Mouse (Mus musculus) midbrain, embryonic 12.5 days (tissue): Measurements from ENCODE around the gene Gm20388. TPM values are rescaled to one million over a fixed set of nuclear protein-coding genes. Genes with fewer than 3 reads are reported as not detected.
"Not testable (repeated sequence)": the region's sequence is repeated elsewhere in the genome, so short reads cannot be mapped to it uniquely, and the experiment has no call there.

Source experiments
- ATAC-seq: fragments of 200-750 bp; cut with Nextera tagmentation; 2 replicates; pipeline ENCODE4 v1.8.0; 2017; ENCODE audit warnings: low read depth, moderate TSS enrichment, moderate library complexity; ENCODE audit not compliant: low FRiP score
- H3K27ac ChIP-seq: fragments of 300-500 bp; sonication (generic); replicated peaks from 2 replicates; pipeline ENCODE4 v1.5.1; 2016; ENCODE audit warnings: mild to moderate bottlenecking
- H3K27me3 ChIP-seq: fragments of 300-500 bp; sonication (generic); 2 replicates; pipeline ENCODE4 v1.6.1; 2016; ENCODE audit warnings: mild to moderate bottlenecking
- H3K36me3 ChIP-seq: fragments of 300-500 bp; sonication (generic); 2 replicates; pipeline ENCODE4 v1.6.1; 2016
- H3K4me1 ChIP-seq: fragments of 300-500 bp; sonication (generic); 2 replicates; pipeline ENCODE4 v1.6.1; 2016
- H3K4me2 ChIP-seq: fragments of 300-500 bp; sonication (generic); replicated peaks from 2 replicates; pipeline ENCODE4 v1.6.1; 2016; ENCODE audit warnings: mild to moderate bottlenecking, moderate library complexity
- H3K4me3 ChIP-seq: fragments of 300-500 bp; sonication (generic); 2 replicates; pipeline ENCODE4 v1.5.1; 2016; ENCODE audit warnings: mild to moderate bottlenecking
- H3K9ac ChIP-seq: fragments of 300-500 bp; sonication (generic); replicated peaks from 2 replicates; pipeline ENCODE4 v1.6.1; 2016; ENCODE audit warnings: mild to moderate bottlenecking, moderate library complexity
- H3K9me3 ChIP-seq: fragments of 300-500 bp; sonication (generic); 2 replicates; pipeline ENCODE4 v1.6.1; 2016; ENCODE audit warnings: mild to moderate bottlenecking
- WGBS: fragments of 180-500 bp; shearing (Covaris S2); methylation state at CpG from one replicate; pipeline ENCODE4 v1.1.7; 2016; 5-methylcytosine and 5-hydroxymethylcytosine counted together
- polyA plus RNA-seq: library from polyadenylated mRNA; unstranded; fragments of >200 nt; fragmentation: Nextera tagmentation; extraction: Ambion mirVana; gene quantifications from 2 replicates; pipeline ENCODE4 v1.2.1, GENCODE M21; 2016

Gene Gm20388
- polyA plus RNA-seq, 1 experiment from 2014 or later, result not detected

GRCm38 (mm10) chr8:124014751-124015150 is 4104.1 kb downstream of the Gm20388 start:
- H3K36me3 ChIP-seq, result no peaks in the 10 kb centered on the region; the same call in 1 of the 2 replicates
- no peaks in the 10 kb centered on the region for H3K27me3 ChIP-seq
- no peak overlapping the region for H3K4me2 ChIP-seq
- WGBS, result 90% methylated on average over 3 of the region's 3 CpGs
- H3K27ac ChIP-seq, result no peak overlapping the region
- H3K9me3 ChIP-seq, result no peaks in the 10 kb centered on the region
- H3K9ac ChIP-seq, result no peak overlapping the region
- H3K4me1 ChIP-seq, result peaks cover 15% of the 10 kb centered on the region
- ATAC-seq, result no peak
- H3K4me3 ChIP-seq, result no peak overlapping the region

- Histone ChIP-seq H3K9me3 (no peaks in the 10 kb centered on the region), H3K27me3 (no peaks in the 10 kb centered on the region), H3K4me2 (peak overlapping the region; percentile 74), H3K4me3 (peak overlapping the region; percentile 83), H3K36me3 (peaks cover 7% of the 10 kb centered on the region; the same call in 1 of the 2 replicates), H3K27ac (no peak overlapping the region), H3K9ac (peak overlapping the region; percentile 20), H3K4me1 (peaks cover 31% of the 10 kb centered on the region)
- WGBS, result 38% methylated on average over 13 of the region's 13 CpGs
- ATAC-seq, result no peak
Observed at GRCm38 (mm10) chr8:124019782-124020181, 4109.1 kb downstream of the Gm20388 start.

- Histone ChIP-seq H3K36me3 (peaks cover 9% of the 10 kb centered on the region), H3K27ac (peak overlapping the region; percentile 95), H3K4me2 (peak overlapping the region; percentile 74), H3K27me3 (no peaks in the 10 kb centered on the region), H3K4me3 (peak overlapping the region; percentile 83), H3K4me1 (peaks cover 31% of the 10 kb centered on the region), H3K9ac (peak overlapping the region; percentile 69), H3K9me3 (no peaks in the 10 kb centered on the region)
- 2% methylated on average over 43 of the region's 87 CpGs for WGBS
- peak; percentile 88 for ATAC-seq
Observed at GRCm38 (mm10) chr8:124020439-124021236, 4110.0 kb downstream of the Gm20388 start.

- H3K4me2 ChIP-seq, result peak within 1 kb of the TSS; percentile 74
- peak; percentile 94 for ATAC-seq
- peaks cover 31% of the 10 kb centered on the region for H3K4me1 ChIP-seq
- peak within 1 kb of the TSS; percentile 83 for H3K4me3 ChIP-seq
- peak within 1 kb of the TSS; percentile 69 for H3K9ac ChIP-seq
- peaks cover 15% of the 10 kb centered on the region for H3K36me3 ChIP-seq
- no peaks in the 10 kb centered on the region for H3K27me3 ChIP-seq
- WGBS, result 1% methylated on average over 74 of the region's 74 CpGs
- H3K9me3 ChIP-seq, result no peaks in the 10 kb centered on the region
- H3K27ac ChIP-seq, result peak within 1 kb of the TSS; percentile 95
Observed at GRCm38 (mm10) chr8:124021237-124022227, 4110.9 kb downstream of the Gm20388 start, which contains the start of the genes Taf5l and Urb2. TSS of gene Taf5l (minus strand) at chr8:124021397. TSS of gene Urb2 (plus strand) at chr8:124021508.

GRCm38 (mm10) chr8:124026265-124026664 is 4115.6 kb downstream of the Gm20388 start:
- not testable (repeated sequence) for H3K4me1 ChIP-seq, H3K27ac ChIP-seq, H3K9me3 ChIP-seq, H3K27me3 ChIP-seq, H3K4me2 ChIP-seq, ATAC-seq, H3K4me3 ChIP-seq, H3K9ac ChIP-seq
- WGBS, result 78% methylated on average over 2 of the region's 2 CpGs
- H3K36me3 ChIP-seq, result peaks cover 52% of the 10 kb centered on the region

GRCm38 (mm10) chr8:124027831-124028230 is 4117.2 kb downstream of the Gm20388 start:
- H3K9ac ChIP-seq, result no peak overlapping the region
- peaks cover 63% of the 10 kb centered on the region for H3K36me3 ChIP-seq
- ATAC-seq, result no peak
- H3K27me3 ChIP-seq, result no peaks in the 10 kb centered on the region
- H3K4me2 ChIP-seq, result no peak overlapping the region
- no peaks in the 10 kb centered on the region for H3K9me3 ChIP-seq
- no peak overlapping the region for H3K4me3 ChIP-seq
- H3K4me1 ChIP-seq, result no peaks in the 10 kb centered on the region
- 88% methylated on average over 6 of the region's 6 CpGs for WGBS
- no peak overlapping the region for H3K27ac ChIP-seq

GRCm38 (mm10) chr8:124033400-124033799 is 4122.8 kb downstream of the Gm20388 start:
- 74% methylated on average over 5 of the region's 5 CpGs for WGBS
- H3K36me3 ChIP-seq, result peaks cover 88% of the 10 kb centered on the region

GRCm38 (mm10) chr8:124038121-124038520 is 4127.5 kb downstream of the Gm20388 start:
- ATAC-seq, result no peak
- no peak overlapping the region for H3K27ac ChIP-seq
- no peak overlapping the region for H3K4me3 ChIP-seq
- H3K9me3 ChIP-seq, result no peaks in the 10 kb centered on the region
- no peak overlapping the region for H3K9ac ChIP-seq
- H3K4me1 ChIP-seq, result no peaks in the 10 kb centered on the region
- peaks cover 87% of the 10 kb centered on the region for H3K36me3 ChIP-seq
- H3K27me3 ChIP-seq, result no peaks in the 10 kb centered on the region
- WGBS, result 97% methylated on average over 7 of the region's 7 CpGs
- H3K4me2 ChIP-seq, result no peak overlapping the region

More at GRCm38 (mm10) chr8:124033400-124033799, 4122.8 kb downstream of the Gm20388 start:
- H3K4me1 ChIP-seq, result no peaks in the 10 kb centered on the region
- H3K9me3 ChIP-seq, result no peaks in the 10 kb centered on the region
- no peak overlapping the region for H3K4me3 ChIP-seq
- H3K9ac ChIP-seq, result no peak overlapping the region
- no peaks in the 10 kb centered on the region for H3K27me3 ChIP-seq
- H3K4me2 ChIP-seq, result no peak overlapping the region
- no peak for ATAC-seq
- no peak overlapping the region for H3K27ac ChIP-seq

- Histone ChIP-seq H3K9me3 (no peaks in the 10 kb centered on the region), H3K9ac (no peak overlapping the region), H3K4me1 (no peaks in the 10 kb centered on the region), H3K4me3 (no peak overlapping the region), H3K27me3 (no peaks in the 10 kb centered on the region), H3K4me2 (no peak overlapping the region), H3K27ac (no peak overlapping the region), H3K36me3 (peaks cover 81% of the 10 kb centered on the region)
- ATAC-seq, result no peak
- WGBS, result 90% methylated on average over 4 of the region's 4 CpGs
Observed at GRCm38 (mm10) chr8:124039351-124039750, 4128.7 kb downstream of the Gm20388 start.

GRCm38 (mm10) chr8:124042201-124042600 is 4131.6 kb downstream of the Gm20388 start:
- Histone ChIP-seq H3K27me3 (no peaks in the 10 kb centered on the region), H3K27ac (no peak overlapping the region), H3K4me2 (no peak overlapping the region), H3K36me3 (peaks cover 76% of the 10 kb centered on the region), H3K4me3 (no peak overlapping the region), H3K9ac (no peak overlapping the region), H3K4me1 (no peaks in the 10 kb centered on the region), H3K9me3 (no peaks in the 10 kb centered on the region)
- no peak for ATAC-seq
- 97% methylated on average over 1 of the region's 1 CpGs for WGBS

- Histone ChIP-seq H3K9ac (no peak overlapping the region), H3K4me3 (no peak overlapping the region), H3K27ac (no peak overlapping the region), H3K9me3 (no peaks in the 10 kb centered on the region), H3K4me1 (no peaks in the 10 kb centered on the region), H3K36me3 (peaks cover 67% of the 10 kb centered on the region), H3K4me2 (no peak overlapping the region), H3K27me3 (no peaks in the 10 kb centered on the region)
- 91% methylated on average over 5 of the region's 5 CpGs for WGBS
- ATAC-seq, result no peak
Observed at GRCm38 (mm10) chr8:124044421-124044820, 4133.8 kb downstream of the Gm20388 start.

- WGBS, result 95% methylated on average over 12 of the region's 12 CpGs
- Histone ChIP-seq H3K4me1 (no peaks in the 10 kb centered on the region), H3K4me2 (no peak overlapping the region), H3K4me3 (no peak overlapping the region), H3K27me3 (no peaks in the 10 kb centered on the region), H3K36me3 (peaks cover 62% of the 10 kb centered on the region), H3K9ac (no peak overlapping the region), H3K9me3 (no peaks in the 10 kb centered on the region), H3K27ac (no peak overlapping the region)
- ATAC-seq, result no peak
Observed at GRCm38 (mm10) chr8:124044931-124045330, 4134.3 kb downstream of the Gm20388 start.
